Mouse (Mus musculus) fibroblast of lung, adult 2 months (primary cell): ENCODE measurements around the gene Tmem251.

Experiments used
- DNase-seq: peaks from one replicate; pipeline ENCODE4 v3.0.0-alpha.2; 2011; ENCODE audit warnings: low read depth

Tmem251 gene

GRCm38 (mm10) chr12:102743589-102744574 lies at the start of gene Tmem251, which contains the start of gene Moap1:
TSS of gene Tmem251 (plus strand) at chr12:102743762.
TSS of gene Moap1 (minus strand) at chr12:102743661.
- no peak for DNase-seq

- no peak for DNase-seq
Observed at GRCm38 (mm10) chr12:102695369-102696239, 48.0 kb upstream of the Tmem251 start.

- DNase-seq, result no peak
Observed at GRCm38 (mm10) chr12:102696635-102697354, 46.8 kb upstream of the Tmem251 start.

GRCm38 (mm10) chr12:102697381-102697780 lies 46.2 kb upstream of the Tmem251 start:
- no peak for DNase-seq

GRCm38 (mm10) chr12:102698089-102698684 lies 45.4 kb upstream of the Tmem251 start:
- DNase-seq, result no peak

DNA sequence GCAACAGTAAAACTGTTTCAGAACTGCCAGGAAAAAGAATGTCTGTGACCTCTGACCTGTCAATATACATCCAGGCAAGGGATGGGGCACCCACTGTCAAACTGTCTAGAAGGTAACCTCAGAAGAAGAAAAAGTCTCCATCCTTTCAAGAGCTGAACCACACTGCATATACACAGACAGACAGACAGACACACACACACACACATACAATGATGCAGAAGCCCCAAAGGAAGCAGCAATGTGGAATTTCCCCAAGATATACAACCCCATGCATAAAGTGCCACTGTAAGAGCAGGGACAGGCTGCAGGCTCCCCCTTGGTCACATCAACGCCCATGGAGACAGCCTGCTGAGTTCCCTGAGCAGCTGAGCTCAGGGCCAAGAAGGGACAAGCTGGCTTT lies 44.4 kb upstream of the Tmem251 start:
- no peak for DNase-seq

- DNase-seq, result no peak
Observed at GRCm38 (mm10) chr12:102700453-102700852, 43.1 kb upstream of the Tmem251 start.

- no peak for DNase-seq
Observed at GRCm38 (mm10) chr12:102701691-102702207, 41.8 kb upstream of the Tmem251 start.

DNA sequence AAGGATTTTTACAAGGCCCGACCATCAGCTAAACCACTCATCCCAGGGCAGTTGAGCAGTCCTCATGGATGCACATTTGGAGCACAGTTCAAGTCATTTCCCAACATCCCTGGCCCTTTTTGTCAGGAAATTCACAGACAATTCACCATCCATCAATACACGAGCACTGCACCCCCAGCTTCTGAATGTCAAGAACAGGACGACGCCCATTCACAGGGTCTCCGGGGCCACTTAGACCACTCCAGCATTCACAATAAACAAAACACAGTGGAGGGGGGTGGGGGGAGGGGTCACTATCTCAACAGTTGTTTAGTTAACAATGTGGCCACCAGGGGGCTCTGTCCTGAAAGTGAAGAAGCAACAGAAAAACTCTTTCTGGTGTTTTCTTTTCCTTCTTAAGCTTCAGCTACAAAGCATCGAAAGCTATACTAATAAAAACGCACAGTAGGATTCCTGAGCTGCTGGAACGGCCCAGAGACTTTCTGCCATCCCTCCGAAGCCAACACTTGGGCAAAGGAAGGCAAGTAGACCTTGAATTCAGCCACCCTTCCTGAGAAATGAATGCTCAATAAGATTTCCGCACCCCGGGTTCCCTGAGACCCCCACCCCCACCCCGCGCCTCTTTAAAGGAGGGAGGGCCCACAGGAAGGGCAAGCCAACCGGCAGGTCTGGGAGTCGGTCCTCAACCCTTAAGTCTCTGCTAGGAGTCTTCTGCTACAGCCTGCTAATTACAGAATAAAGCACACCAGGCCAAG lies 41.0 kb upstream of the Tmem251 start:
- no peak for DNase-seq

GRCm38 (mm10) chr12:102703111-102703412 lies 40.5 kb upstream of the Tmem251 start:
- no peak for DNase-seq

GRCm38 (mm10) chr12:102703441-102703840 lies 40.1 kb upstream of the Tmem251 start:
- DNase-seq, result no peak

- DNase-seq, result no peak
Observed at GRCm38 (mm10) chr12:102703921-102704408, 39.6 kb upstream of the Tmem251 start.

DNA sequence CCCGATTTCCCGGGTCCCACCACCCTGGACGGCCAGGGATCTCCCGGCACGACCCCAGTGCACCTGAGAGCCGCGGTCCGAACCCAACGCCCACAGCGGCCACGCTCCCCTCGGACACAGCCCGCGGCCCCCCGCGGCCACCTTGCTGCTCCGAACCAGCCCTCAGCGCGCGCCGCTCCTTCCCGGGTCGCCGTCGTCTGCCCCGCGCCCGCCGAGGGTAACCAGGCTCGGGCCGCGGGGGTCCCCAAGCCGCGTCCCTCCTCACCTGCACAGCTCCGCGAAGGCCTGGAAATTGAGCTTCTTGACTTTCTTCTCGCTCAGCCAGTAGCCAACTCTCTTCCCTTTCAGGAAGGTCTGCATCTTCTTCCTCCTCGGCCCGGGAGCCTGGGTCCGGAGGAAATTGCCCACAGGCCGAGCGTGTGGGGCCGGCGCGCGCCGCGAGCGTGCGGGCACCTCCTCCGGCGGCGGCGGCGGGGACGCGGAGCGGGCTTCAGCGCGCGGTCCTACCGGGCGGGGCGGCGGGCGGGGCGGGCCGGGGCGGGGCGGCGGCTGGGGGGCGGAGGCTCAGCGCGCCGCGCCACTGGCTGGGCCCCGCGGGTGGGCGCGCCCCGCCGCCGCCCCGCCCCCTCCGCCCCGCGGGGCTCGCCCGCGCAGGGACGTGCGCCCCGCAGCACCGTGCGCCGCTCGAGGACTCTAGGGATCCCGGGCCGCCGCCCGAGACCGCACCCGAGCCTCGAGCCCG lies 38.9 kb upstream of the Tmem251 start, which contains the start of gene Itpk1:
Gene Itpk1, minus strand, starts transcription at position 474 of the 742 bp plus-strand sequence.
- no peak for DNase-seq

DNA sequence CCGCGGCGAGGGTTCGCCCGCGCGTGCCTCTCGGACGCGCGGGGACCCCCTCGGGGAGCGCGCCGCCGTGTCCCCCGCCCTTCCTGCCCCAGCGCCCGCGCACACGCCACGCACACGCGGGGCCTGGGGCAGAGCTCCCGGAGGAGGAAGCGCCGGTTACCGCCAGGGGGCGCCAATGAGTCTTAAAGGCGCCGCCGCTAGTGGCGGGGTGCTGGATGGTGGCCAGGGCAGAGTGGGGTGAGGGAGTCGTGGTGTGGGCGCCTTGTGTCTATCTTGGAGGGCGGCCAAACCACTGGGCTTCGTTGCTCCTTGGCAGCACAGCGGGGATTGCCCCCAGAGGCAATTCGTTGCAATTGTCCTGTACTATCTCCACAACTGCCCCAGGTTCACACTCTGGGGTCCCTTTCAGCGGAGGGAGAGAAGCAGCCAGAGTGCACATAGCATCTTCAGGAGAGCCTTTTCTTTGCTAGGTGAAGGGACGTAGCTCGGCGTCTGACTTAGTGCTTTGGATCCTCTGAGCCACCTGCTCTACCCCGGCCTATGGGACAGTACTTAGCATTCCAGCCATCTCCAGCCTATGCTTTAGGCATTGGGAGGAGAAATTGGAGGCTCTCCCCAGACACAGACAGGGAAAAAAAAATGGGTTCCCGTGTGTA lies 38.2 kb upstream of the Tmem251 start:
- DNase-seq, result no peak

- DNase-seq, result no peak
Observed at GRCm38 (mm10) chr12:102705906-102706640, 37.5 kb upstream of the Tmem251 start.

DNA sequence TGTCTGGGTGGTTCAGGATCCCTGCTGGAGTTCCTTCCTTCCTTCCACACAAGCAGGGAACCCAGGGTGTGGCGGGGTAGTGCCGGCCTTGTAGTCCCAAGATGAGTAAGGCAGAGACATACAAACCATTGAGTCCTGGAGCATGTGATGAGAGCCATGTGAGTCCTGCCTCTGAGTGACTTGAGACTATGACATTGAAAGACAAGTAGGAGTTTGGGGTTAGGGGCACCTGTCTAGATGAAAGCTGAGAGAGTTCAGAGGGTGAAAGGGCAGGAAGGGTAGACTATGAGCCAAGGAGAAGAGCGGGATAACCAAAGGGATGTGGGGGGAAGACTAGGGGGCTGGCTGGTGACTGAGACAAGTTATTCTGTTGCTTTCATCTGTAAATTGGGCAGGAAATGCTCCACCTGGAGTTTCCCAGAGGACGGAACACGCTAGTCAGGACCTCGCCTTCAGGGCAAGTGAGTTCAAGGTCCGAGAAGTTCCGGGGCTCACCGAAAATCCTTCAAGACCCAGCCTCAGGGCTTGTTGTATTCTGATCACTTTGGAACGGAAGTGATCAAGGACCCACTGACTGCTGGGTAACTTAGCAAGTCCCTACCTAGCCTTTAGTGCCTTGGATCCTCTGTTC lies 36.6 kb upstream of the Tmem251 start:
- DNase-seq, result no peak

- no peak for DNase-seq
Observed at GRCm38 (mm10) chr12:102708220-102708619, 35.3 kb upstream of the Tmem251 start.

GRCm38 (mm10) chr12:102709896-102710295 lies 33.7 kb upstream of the Tmem251 start:
- DNase-seq, result no peak
